Mouse (Mus musculus) neutrophil, adult 5-6 weeks (primary cell): ENCODE results near the gene Sgms1. TPM values are rescaled to one million over a fixed set of nuclear protein-coding genes. Genes with fewer than 3 reads are reported as not detected.
A peak's percentile ranks its signal among the peaks of the same experiment; 100 is the strongest.

Experiments
- ATAC-seq: fragments of 151-379, 151-347 bp; 2 replicates; pipeline ENCODE4 v1.8.0; 2017; ENCODE audit warnings: mild to moderate bottlenecking, moderate TSS enrichment; ENCODE audit not compliant: insufficient number of reproducible peaks, poor library complexity, low FRiP score, severe bottlenecking; ENCODE audit errors: extremely low read depth
- total RNA-seq: library from RNA; stranded (forward); fragments of 200-1000 nt; gene quantifications from 2 replicates; pipeline ENCODE4 v1.2.3, GENCODE M21; 2017

Gene Sgms1
- total RNA-seq, 1 experiment from 2014 or later, result 198 TPM

DNA sequence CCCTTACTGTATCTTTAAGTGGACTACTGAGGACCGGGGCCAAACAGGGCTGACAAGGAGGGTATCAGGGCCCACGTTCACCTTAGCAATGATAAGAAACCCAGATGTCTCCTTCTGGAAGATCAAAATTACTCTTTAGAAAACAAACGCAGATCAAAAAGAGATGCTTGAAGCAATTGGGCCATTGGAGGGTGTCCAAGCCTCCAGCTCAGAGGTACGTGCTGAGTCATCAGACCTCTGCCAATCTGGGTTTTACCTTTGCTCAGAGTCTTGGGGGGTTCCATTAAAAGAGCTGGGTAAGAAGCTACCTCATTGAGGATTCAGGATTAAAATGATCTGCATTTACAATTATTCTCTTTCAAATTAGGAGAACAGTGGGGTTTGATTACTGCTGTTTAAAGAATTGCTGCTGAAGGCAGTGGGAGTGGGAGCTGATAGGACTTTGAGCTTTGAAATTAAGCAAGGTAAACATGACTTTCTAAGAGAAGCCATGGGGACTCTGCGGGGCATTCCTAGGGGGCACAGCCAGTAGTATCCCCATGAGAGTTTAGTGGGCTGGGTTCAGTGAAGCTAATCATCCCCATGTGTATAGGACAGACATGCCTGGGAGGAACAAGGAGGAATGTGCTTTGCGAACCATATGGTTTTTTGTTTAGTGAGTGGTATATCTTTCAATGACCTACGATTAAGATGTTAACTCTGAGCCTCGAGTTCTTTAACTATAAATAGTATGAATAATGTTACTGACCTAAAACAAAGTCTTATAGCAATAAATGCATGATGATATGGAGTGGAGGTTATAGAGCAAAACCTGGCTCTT is 128.4 kb downstream of the Sgms1 start:
- no peak for ATAC-seq

DNA sequence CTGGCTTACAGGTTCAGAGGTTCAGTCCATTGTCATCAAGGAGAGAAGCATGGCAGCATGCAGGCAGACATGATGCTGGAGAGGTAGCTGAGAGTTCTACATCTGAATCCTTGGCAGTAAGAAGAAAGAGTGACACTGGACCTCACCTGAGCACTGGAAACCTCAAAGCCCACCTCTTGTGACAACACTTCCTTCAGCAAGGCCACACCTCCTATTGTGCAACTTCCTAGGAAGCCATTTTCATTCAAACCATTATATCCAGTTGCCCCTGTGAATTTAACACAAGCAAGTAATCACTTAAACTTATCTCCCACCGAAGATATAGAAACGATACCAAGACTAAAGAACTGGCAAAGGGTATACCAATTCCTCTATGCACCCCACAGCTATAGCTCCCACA is 129.7 kb downstream of the Sgms1 start:
- ATAC-seq, result no peak

DNA sequence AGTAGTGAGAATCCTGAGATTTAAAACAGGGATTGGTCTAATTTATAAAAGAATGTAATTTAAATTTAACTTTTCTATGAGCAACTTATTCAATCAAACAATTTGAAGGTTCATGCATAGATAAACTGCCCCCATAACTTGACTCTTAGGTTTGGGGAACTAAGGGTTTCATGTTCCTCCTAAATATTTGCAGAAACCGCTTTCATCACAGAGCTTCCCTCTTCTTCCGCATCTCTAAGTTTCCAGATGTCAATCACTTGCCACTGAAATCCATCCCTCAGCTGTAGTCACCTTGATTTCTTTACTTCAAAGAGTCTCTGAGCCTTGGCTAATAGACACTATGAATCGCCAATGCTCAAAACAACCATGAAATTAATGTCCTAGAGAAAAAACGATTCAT is 130.5 kb downstream of the Sgms1 start:
- ATAC-seq, result peak; percentile 31; the same call in 1 of the 2 replicates

DNA sequence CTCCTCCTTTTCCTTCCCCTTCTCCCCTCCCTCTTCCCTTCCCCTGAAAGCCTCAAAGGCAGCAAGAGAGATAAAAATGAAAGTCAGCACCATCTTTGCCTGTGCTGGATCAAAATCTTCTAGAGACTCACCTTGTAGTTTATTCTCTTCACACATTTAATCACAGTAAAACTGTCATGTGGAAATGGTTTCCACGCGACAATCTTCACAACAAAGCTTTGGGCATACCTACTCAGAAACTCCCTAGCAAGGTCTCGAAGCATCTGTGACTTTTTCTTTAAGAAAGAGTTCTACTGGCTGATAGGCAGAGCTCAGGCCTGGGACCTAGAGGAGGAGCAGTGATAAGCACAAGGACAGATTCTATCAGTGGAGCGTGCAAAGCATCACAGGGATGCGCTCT is 131.4 kb downstream of the Sgms1 start:
- ATAC-seq, result no peak

DNA sequence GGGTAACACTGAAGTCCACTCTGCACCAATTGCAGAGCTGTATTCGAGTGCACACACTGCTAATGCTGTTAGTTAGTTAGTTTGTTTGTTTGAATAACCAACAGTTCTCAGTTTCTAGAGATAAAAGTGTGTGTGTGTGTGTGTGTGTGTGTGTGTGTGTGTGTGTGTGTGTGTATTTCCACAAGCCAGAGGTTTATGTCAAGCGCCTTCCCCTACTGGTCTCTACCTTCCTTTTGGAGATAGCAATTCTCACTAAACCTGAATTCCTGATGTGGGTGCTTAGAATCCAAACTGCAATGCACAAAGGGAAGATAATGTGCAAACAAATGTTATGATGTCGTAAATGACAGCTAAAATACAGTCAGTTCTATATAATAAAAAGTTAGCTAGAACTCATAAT is 131.9 kb downstream of the Sgms1 start:
- no peak for ATAC-seq

DNA sequence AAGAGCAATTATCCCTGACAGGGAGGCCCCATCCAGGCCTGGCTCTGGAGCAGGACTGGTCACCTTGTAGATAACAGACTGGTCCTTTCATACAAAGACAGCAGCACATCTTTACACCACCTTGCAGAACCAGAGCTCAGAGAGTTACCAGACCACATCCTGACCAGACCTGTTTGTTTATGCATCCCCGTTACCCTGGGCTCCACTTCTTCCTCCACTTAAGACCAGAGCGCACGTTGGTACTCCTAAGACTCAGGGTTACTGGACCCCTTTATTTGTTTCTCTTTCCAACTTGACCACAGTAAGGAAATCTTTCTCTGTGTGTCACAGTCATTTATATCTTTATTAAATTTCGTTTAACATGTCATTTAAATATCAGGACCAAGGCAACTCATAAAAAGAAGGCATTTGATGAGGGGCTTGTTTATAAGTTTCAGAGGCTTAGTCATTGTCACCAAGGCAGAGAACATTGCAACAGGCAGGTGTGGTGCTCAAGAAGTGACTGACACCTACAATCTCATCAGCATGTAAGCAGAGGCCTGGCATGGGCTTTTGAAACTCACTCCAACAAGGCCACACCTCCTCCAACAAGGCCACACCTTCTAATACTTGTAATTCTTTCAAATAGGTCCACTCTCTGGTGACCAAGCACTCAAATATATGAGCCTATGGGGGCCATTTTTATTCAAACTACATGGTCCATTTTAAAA is 132.7 kb downstream of the Sgms1 start:
- peak; percentile 42; the same call in 1 of the 2 replicates for ATAC-seq

DNA sequence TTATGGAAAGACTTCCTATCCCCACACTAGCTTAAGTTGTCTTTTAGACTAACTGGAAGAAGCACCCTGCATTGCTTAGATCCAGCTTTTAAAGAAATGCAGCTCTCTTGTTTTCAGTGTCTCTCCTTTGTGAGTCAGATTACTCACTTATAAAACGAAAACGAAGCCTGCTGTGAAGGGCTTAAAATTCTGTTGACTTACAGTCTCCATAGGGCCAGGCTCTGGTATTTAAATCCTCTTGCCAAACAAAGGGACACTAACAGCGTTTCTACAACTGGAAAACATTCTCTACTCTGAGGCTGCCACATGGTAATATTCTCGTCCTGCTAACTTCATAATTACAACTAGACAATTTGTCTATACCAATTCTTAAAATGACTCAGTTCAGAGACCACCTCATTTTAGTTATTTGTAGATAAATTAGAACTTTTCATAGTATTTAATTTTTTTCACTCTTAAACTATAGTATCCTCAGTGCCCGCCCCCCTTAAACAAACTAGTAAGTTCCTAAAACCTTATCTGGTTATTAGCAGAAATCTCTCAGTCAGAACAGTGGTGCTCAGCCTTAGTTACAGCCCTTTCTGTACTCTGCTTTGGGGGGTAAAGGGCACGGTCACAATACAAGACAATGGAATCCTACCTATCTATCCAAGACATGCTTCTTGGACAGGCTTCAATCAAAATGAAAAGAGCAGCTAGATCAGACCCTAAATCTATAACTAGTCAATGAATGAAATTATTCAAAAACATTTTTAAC is 133.9 kb downstream of the Sgms1 start:
- ATAC-seq, result no peak

DNA sequence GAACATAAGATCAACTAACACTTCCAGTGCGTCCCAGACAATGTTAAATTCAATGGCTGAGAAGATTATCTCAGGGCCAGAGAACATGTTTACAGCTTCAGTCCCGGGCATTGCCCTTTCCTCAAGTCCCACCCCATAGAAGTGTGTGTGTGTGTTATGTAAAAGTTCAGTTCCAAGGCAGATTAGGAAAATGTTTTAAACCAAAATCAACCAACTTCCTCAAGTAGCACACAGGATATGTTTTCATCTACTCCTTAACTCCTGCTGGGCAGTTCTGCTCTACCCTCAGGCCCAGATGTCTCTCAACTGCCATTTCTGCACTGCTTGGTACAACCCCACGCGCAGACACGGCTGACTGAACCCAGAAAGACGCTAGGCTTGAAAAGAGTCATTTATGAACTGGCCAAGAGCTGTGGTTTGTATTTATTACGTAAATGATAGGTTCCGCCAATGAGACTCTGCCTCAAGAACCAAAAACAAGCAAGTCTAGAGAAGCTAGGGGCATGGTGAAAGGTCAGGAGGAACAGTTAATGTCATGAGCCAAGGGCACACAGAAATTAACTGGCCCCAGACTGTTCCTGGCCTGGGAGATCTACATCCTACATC is 134.7 kb downstream of the Sgms1 start:
- peak; percentile 65 for ATAC-seq

DNA sequence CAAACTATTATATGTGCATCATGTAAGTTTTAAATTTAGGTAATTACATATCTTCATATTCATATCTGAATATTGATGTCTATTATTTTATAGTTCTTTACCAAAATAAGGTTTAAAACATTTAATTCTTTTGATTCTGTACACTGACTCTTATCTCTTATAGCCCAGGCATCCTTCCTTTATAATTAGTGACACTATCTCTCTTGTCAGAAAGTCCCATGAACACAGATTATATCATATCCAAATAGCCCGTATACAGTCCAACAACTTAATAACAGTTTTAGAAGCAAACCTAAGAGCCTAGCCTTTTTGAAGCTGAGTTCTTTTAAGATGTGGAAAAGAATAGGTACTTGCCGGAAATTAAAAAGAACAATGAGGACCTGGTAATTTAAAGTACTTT is 135.3 kb downstream of the Sgms1 start:
- no peak for ATAC-seq

DNA sequence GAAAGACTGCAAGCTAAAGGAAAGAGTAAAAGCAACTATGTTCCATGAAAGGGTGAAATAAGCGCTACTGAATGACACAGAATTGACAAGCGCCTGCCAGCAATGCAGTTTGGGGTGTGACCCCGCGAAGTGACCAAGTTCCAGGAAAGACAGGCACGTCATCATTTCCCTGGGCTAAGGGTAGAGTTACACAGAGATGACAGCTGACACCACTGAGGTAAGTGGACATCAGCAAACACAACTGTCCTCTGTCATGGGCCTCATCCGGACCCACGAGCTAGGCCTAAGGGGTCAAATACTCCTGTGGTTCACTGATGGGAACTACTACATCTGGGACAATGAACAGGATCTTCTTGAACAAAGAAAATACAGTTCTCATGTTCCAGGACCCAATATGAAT is 136.5 kb downstream of the Sgms1 start:
- no peak for ATAC-seq

DNA sequence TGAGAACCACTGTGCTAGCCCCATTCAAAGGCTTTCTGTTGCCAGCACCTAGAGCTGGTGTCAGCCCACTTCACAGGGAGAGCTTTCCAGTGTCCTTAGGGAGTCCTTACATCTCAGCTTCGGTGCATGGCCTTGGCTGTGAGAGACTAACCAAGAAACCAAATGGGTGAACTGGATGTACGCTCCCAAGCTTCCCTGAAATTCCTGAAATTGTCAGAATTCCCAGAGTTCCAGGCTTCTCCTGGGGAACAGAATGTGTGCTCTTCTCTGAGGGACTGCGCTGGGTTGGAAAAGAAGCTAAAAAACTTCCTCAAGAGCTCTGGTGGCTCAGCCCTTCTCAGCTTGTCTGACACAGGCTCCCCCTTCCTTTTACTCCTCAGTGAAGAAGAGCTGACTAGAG is 137.1 kb downstream of the Sgms1 start:
- no peak for ATAC-seq

DNA sequence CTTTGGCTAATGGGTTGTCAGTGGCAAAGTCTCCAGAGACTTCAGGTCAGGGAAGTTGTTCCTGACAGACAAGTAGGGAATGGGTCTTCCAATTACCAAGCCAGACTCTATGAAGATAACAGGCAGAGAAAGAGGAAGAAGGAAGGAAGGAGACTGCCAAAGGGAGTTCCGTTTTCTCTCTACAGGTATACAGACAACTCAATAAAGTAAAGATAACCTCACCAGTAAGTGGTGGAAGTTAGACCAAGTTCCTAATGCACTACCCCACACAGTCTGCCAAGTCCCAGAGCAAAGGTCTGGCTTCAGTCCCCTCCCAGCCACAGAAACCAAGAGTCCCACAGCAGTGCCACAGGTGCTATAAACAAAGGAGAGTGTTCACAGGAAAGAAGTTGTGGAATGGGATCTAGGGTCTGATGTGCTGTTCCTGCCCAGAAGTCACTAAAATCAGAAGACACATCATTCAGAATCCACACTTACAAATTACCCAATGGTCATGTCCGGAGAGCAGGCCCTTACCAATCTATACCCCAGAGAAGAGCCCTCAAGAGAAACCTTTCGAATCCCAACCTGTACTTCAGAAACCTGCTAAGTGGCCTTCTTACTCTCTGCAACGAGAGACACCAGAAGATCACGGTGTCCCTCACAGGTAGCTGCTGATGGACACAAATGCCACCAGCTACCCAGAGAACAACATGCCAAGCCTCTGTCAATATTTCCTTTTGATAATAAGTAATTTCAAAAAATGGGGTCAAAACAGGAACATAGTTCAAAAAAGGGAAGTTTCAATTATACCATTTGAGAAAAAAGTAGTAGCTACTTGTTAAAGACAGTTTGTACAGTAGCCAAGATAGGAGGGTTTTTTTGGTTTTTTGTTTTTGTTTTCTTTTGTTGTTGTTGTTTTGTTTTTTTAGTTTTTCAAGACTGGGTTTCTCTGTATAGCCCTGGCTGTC is 140.1 kb downstream of the Sgms1 start:
- ATAC-seq, result 0 out of 2 replicates have a peak, but pooled peaks have one; percentile 27

DNA sequence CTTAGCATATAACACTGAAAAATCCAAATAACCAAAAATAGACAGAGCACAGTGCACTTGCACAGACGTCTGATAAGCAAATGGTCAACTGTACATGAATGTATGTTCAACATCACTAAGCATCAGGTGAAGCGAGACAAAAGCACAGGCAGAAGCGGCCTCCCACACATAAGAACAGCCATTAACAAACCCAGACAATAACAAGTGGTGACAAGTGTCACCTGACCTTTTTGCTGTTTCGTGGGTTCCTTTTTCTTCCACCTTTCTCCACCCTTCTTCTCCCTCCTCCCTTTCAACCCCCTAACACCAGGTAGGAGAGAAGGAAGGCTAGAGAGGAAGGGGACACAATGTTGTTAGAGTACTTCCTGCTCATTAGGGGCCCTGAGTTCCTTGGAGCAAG is 144.6 kb downstream of the Sgms1 start:
- peak; percentile 44; the same call in 1 of the 2 replicates for ATAC-seq

DNA sequence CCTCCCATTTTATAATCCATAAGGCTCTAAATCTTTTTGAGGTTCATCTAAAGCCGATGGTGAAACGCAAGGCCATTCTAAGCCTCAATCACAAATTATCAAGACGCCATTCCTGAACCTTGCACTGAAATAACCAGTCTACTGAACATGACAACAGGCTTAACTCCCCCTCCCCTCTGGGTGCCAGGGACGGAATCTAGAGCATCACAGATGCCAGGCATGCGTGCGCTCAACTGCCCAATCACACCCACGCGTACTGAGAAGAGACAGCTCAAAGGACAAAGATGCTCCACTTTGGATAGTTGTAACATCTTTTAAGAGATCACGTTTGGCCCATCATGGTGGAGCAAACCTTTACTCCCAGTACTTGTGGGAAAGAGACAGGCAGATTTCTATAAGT is 146.3 kb downstream of the Sgms1 start:
- no peak for ATAC-seq

DNA sequence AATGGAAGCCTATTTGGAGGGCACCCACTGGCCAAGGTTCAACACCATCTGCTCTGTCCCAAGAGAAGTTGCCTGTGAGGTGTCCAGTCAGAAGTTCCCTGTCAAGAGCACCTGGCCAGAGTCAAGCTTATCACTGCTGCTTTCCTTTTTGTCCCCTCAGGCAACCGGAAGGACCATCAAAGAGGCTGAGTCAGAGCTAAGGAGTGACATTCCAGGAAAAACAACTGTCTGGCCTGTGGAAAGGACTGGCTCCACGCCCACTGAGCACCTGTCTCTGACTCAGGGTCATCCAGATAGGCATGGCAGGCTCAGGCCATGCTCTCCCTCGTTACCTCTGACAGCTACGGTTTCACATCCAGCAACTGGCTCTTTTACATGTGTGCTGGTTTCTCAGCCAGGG is 147.4 kb downstream of the Sgms1 start:
- no peak for ATAC-seq

DNA sequence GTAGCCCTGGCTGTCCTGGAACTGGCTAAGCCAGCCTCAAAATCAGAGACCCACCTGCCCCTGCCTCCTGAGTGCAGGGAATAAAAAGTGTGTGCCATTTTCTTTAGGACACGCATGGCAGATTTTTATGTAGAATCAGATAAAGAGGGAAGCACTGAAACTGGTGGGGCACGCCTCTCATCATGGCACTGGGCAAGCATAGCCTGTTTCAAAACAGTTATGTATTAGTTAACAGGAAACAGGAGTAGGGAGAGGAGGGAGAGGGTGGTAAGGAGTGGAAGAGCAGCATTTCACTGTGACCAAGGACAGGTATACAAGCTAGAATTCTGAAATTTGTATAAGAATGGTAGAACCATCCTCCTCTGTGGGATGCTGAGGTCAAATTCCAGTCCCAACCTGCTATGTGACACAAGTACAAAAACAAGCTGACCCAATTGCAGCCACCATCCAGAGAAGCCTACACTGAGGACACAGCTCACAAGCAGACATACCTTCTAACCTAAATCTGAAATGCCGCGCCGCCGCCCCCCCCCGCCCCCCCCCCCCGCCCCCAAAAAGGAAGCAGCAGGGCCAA is 149.0 kb downstream of the Sgms1 start:
- ATAC-seq, result no peak

DNA sequence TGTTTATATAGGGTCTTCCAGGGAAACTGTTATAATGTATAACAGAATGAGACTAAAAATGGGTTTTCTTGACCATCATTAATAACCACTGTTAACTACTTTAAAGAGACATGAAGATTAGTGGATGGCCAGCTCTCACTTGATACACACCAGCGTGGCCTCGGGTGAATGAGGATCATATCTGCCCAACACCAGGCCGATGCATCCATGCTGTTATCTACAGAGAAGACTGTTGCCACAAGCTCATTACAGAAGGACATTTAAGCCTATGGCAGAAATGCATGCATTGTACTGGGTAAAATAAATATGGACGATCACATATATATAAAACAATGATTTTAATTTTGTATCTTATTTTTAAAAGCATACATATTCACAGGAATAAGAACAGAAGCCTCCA is 149.6 kb downstream of the Sgms1 start:
- no peak for ATAC-seq

DNA sequence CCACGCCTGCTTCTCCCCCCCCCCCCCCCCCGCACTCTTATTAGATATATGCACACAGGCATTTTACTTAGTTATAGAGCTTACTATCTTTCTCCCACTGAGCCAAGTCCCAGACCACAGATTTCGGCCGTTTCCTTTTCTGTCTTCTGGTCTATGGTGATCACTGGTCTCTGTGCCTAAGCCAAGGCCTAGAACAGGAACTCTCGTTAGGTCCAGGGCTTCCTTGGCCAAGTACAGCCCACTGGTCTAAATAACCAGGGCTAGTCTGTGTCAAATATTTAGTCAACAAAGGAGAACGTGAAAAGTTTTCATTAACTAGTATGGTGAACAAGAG is 150.1 kb downstream of the Sgms1 start:
- ATAC-seq, result no peak
